Mouse (Mus musculus) splenic B cell, adult 2 months (primary cell): ENCODE results near the gene Ift122.

ENCODE experiments used
- DNase-seq: peaks from one replicate; pipeline ENCODE4 v3.0.0-alpha.2; 2011; ENCODE audit warnings: low read depth, low spot score
- H3K27me3 ChIP-seq: 2 replicates; pipeline ENCODE4 v1.6.1; 2012; ENCODE audit warnings: mild to moderate bottlenecking, low read length, moderate library complexity, mixed read lengths; ENCODE audit not compliant: control insufficient read depth, poor library complexity, insufficient read depth, severe bottlenecking
- H3K36me3 ChIP-seq: 2 replicates; pipeline ENCODE4 v1.6.1; 2012; ENCODE audit warnings: mild to moderate bottlenecking, low read length, moderate library complexity, mixed read lengths; ENCODE audit not compliant: control insufficient read depth, poor library complexity, insufficient read depth, severe bottlenecking

Gene Ift122

GRCm38 (mm10) chr6:115892363-115892762 lies 39.1 kb downstream of the Ift122 start:
- Histone ChIP-seq H3K36me3 (no peaks in the 10 kb centered on the region), H3K27me3 (no peaks in the 10 kb centered on the region)
- DNase-seq: no peak

DNA sequence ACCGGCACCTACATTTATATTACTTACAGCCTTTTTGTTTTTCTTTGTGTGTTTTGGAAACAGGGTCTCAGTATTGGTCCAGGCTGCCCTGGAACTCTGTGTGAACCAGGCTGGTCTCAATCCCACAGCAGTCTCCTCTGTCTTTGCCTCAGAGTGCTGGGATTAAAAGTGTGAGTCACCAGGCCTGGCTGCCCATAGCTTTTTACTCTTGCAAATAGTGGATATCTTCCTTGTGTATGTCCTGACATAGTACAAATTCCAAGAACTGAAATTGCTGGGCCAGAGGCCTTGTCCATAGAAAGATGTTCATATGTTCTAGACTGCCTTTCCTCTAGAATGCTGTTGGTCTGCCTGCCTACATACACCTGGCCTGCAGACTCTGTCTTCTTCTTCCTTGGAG lies 43.1 kb downstream of the Ift122 start:
- no peak for DNase-seq
- H3K27me3 ChIP-seq: no peaks in the 10 kb centered on the region
- H3K36me3 ChIP-seq: no peaks in the 10 kb centered on the region

- no peak for DNase-seq
- Histone ChIP-seq H3K27me3 (no peaks in the 10 kb centered on the region), H3K36me3 (no peaks in the 10 kb centered on the region)
These were observed 43.8 kb downstream of the Ift122 start for GRCm38 (mm10) chr6:115897117-115897516.

DNA sequence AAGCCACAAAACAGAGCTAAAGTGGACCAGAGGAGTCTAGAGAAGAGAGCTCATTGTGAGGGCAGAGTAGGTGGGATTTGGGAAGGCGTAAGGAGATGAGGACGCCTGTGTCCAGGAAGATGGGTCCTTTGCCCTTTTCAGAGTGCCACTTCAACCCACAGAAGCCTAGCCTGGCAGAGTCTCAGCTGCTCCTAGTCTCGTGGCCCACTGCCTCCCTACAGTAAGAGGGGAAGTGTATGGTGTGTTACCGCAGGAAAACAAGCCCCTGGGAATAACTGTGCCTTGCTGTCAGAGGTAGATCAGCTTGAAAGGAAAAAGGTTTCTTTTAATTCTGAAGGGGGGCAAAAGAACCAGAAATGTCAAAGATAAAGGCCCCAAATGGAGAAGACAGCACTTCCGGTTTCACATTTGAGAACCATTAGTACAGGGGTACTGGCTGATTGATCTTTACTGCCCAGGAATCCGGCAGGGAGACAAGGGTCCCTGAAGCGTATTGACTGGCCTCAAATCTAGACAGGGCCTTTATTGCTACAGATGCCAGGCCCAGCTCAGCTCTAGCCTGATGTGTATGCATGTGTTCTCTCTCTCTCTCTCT lies 44.8 kb downstream of the Ift122 start:
- Histone ChIP-seq H3K36me3 (no peaks in the 10 kb centered on the region), H3K27me3 (no peaks in the 10 kb centered on the region)
- peak; percentile 11 for DNase-seq

DNA sequence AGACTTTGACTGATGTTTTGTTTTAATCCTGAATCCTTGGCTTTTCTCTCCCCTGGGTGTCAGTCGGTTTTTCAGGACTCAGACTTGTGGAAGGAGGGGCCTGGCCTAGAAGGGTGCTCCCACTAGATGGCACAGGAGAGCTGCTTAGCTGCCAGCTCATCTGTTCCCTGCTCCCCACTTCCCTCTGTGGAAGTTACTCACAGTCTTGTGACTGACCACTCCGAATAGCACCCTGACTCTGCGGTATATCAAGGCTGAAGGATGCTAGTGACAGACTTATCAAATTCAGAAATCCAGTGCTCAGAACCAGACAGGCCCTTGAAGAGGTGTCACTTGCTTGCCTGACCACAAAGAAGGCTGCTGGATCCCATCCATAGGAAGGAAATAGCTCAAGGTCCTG lies 47.8 kb downstream of the Ift122 start:
- DNase-seq: peak; percentile 65
- H3K36me3 ChIP-seq: no peaks in the 10 kb centered on the region
- H3K27me3 ChIP-seq: no peaks in the 10 kb centered on the region

- Histone ChIP-seq H3K27me3 (no peaks in the 10 kb centered on the region), H3K36me3 (no peaks in the 10 kb centered on the region)
- peak; percentile 33 for DNase-seq
These were observed 48.2 kb downstream of the Ift122 start for GRCm38 (mm10) chr6:115901489-115901931.

GRCm38 (mm10) chr6:115902545-115902944 lies 49.3 kb downstream of the Ift122 start:
- DNase-seq: no peak
- Histone ChIP-seq H3K27me3 (no peaks in the 10 kb centered on the region), H3K36me3 (no peaks in the 10 kb centered on the region)

DNA sequence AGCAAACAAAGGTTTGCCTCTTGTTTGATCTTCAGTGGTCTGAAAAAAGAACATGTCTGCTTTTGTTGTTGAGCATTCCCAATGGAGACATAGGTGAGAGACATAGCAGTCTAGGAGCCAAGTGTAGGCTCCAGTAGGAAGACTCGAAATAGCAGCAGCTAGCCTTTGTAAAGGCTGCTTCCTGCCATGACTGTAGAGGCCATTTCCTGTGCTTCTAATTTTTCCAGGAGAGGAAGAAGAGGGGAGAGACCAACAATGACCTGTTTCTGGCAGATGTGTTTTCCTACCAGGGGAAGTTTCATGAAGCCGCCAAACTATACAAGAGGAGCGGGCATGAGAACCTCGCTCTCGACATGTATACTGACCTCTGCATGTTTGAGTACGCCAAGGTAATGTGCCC lies 52.3 kb downstream of the Ift122 start:
- no peak for DNase-seq
- Histone ChIP-seq H3K36me3 (no peaks in the 10 kb centered on the region), H3K27me3 (no peaks in the 10 kb centered on the region)

DNA sequence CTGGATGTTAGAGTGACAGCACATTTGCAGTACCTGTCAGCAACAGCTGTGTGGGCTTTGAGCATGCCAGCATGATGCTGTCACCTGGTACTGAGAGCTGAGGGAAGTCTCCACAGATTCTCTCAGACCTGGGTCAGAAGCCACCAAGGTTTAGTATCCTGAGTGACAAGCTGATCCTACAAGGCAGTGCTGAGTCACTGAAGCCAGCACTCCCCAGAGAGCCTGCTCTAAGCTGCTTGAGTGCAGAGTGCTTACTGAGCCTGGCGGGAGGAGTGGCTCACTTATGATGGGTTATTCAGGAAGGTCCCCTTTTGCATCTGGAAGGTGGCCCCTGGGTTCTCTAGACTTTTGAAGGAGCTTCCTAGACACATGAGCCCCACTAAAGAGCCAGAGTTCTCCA lies 53.2 kb downstream of the Ift122 start:
- peak; percentile 17 for DNase-seq
- no peaks in the 10 kb centered on the region for H3K36me3 ChIP-seq

GRCm38 (mm10) chr6:115906871-115907270 lies 53.6 kb downstream of the Ift122 start:
- no peaks in the 10 kb centered on the region for H3K27me3 ChIP-seq
- peak; percentile 42 for DNase-seq
- H3K36me3 ChIP-seq: no peaks in the 10 kb centered on the region

More for the DNA sequence above, 53.2 kb downstream of the Ift122 start:
- no peaks in the 10 kb centered on the region for H3K27me3 ChIP-seq

DNA sequence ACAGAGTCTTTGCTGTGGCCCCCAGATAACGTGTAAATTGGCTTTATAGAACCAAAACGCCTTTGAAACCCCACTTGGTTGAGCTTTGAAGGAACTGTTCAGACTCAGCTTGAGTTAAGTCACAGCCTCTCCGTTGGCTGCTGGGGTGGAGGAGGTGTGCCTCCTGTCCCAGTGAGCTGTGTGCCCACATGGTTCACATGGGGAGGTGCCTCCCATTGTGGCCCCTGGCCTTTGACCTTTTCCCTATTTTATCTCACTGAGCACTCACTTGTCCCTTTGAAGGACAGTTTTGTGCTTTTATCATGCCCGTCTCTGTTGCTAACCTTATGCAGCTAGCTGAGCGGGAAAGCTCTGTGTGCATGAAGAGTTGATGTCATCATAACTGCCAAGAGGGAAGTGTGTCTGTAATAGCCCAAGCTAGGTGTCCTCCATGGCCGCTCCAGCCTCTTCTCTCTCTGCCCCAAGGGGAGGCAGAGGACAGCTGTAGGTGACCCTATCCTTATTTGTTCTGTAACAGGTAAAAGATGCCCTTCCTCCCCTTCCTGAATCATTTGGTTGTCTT lies 55.2 kb downstream of the Ift122 start:
- no peaks in the 10 kb centered on the region for H3K27me3 ChIP-seq

GRCm38 (mm10) chr6:115909052-115909451 lies 55.8 kb downstream of the Ift122 start:
- DNase-seq: peak; percentile 67
- Histone ChIP-seq H3K27me3 (no peaks in the 10 kb centered on the region), H3K36me3 (no peaks in the 10 kb centered on the region)

More for the DNA sequence above, 55.2 kb downstream of the Ift122 start:
- DNase-seq: peak; percentile 11
- H3K36me3 ChIP-seq: no peaks in the 10 kb centered on the region

DNA sequence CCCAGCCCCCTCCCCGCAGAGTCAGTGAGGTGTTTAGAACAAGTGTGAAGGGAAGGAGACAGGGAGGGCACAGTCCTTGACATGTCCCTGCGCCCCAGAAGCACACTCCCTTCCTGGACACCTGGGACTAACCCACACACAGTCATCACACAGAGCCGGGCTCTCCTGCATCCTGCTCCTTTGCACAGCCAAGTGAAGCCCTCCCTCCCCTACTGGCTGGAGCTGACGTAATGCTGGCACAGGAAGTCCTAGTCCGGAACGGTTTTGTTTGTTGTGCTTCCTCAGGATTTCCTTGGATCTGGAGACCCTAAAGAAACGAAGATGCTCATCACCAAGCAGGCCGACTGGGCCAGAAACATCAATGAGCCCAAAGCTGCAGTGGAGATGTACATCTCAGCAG lies 56.7 kb downstream of the Ift122 start:
- no peaks in the 10 kb centered on the region for H3K27me3 ChIP-seq
- no peaks in the 10 kb centered on the region for H3K36me3 ChIP-seq
- peak; percentile 19 for DNase-seq

- Histone ChIP-seq H3K27me3 (no peaks in the 10 kb centered on the region), H3K36me3 (no peaks in the 10 kb centered on the region)
- DNase-seq: no peak
These were observed 58.5 kb downstream of the Ift122 start for GRCm38 (mm10) chr6:115911763-115912162.

DNA sequence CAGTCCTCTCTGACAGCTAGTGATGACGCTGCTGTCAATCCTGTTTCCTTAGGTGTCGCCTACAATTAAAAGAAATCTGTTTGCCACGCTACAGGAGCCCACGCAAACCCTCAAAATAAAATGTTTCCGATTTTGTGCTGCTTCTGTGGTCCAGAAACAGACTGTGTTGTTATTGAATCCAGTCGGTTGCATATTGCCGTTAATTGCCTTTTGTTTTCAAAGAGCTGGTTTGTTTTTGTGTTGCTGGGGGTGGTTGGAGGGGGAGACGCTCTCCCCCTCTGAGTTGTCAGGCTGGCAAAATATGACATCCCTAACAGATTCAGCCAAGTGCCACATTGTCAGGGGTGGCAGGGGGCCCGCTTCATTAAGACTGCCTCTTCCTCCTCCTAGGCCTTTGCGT lies 60.2 kb downstream of the Ift122 start:
- DNase-seq: no peak
- no peaks in the 10 kb centered on the region for H3K36me3 ChIP-seq
- no peaks in the 10 kb centered on the region for H3K27me3 ChIP-seq
